Mouse (Mus musculus) cerebellum, adult 11-12 months (tissue): ENCODE results near the gene Sco1.
A peak's percentile ranks its signal among the peaks of the same experiment; 100 is the strongest.
"Not testable (repeated sequence)": the region's sequence is repeated elsewhere in the genome, so short reads cannot be mapped to it uniquely, and the experiment has no call there.

Experiments
- DNase-seq: peaks from one replicate; pipeline ENCODE4 v3.0.0; 2022

Gene Sco1

DNA sequence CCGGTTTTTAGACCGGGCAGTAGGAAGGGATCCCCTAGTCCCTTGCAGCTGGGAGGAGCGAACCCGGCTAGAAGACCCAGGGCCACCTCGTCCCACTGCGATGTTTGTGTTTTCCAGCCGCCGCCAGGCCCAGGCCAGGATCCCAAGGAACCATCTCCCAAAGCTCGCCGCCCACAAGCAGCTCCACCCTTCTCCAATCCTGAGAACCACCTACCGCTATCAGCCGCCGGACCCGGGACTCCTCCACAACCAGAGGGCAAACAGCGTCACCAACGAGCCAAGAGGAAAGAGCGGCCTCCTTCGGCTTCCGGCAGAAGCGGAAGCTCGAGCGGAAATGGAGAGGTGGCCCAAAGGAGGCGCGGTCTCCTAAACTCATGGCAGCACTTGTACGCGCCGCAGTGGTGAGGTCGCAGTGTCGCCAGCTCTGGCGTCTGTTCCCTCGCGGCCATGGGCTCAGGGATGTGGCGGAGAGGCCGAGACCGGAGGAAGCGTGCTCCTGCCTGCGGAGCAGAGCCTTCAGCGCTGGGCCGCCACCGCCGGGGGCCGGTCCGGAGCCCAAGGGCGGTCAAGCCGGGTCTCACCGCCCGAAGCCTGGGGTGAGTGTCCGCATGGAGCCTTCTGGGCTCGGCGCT is at the start of gene Sco1, which contains the start of gene Adprm:
Gene Sco1 (plus strand): TSS at position 350 of the 632 bp plus-strand sequence.
Gene Adprm (minus strand): TSS at position 274 of the 632 bp plus-strand sequence.
- DNase-seq: peak; percentile 84

DNA sequence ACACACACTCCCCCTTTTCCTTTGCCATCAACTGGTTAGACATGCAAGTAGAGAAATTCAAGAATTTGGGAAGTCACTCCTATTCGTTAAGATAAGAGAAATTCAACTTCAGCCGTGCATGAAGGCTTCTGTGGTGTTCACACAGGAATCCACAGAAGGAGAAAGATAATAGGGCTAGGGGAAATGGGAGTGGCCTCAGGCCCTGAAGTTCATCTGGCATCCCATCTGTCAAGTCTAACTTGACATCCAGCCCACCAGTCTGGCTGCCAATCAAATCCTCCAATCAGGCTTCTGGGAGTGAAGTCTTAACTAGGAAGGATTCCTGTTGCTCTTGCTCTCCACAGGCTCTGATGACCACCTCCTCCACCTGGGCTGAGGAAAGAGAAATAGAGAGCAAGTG is 49.6 kb upstream of the Sco1 start:
- DNase-seq: no peak

DNA sequence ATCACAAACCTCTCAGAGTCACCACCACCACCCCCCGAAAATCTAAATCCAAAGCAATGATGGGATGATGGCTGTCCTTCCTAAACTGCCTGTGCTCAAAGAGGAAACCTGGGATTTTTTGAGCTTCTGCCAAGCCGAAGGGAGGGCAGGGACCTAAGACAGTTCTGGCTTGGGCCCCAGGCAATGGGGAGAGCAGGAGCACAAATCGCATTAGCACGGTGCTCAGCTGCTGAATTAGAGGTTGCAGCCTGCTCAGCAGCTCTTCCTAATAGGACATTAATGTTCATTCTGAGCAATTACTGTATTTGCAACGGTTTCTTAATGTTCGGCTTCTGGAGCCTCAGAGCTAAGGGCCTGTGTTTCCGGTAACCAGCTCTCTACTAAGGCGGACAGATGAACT is 44.5 kb upstream of the Sco1 start:
- DNase-seq: no peak

DNA sequence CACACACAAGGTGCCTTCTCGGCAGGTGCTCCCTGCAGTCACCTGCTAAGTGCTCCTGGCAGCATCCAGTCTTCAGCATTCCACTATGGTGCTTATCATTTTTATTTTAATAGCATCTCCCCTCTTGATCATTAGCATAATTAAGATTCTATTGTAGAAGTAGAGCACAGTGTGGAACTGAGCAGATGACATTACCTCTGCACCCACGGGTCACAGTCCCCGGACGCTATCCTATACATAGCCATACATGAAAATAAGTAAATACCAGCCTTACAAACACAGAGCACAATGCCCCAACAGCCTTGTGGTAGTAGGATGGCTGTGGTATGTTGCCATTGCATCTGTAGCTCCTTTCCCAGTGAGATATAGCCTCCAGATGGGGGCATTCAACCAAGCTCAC is 43.9 kb upstream of the Sco1 start:
- no peak for DNase-seq

DNA sequence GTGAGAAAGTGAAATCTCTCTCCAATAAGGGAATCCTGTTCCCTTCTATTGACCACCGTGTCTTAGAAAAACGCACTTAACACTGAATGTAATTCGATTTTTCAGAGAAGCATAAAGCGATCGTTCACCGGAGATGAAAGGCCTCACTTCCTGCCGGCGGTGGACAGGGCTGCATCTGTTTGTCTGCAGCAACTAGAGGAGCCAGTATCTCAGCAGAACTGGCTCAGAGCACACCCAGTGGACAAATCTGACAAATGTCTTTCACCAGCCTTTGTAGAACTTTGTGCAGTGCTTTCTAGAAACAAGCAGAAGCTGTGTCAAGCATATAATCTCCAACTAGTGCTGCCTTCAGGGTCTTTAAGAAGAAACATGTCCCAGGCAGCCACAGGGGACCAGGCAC is 42.0 kb upstream of the Sco1 start:
- DNase-seq: no peak

DNA sequence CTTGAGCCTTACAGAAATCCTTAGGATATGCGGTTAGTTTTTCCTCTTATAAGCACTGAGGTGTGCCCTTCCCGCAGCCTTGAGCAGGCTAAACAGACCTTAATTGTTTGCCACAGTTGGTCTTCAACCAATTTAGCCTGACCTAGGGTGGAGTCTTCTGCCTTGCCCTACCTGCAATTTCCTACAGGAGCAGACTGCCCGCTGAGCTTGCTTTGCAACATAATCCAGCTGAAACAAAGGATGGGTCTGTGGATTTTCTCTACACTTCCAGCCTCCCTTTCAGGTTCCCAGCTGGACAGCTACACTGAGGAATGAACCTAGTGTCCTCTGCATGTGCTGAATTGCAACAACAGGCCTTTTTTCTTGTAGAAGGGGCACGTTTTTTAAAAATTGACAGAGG is 40.8 kb upstream of the Sco1 start:
- no peak for DNase-seq

DNA sequence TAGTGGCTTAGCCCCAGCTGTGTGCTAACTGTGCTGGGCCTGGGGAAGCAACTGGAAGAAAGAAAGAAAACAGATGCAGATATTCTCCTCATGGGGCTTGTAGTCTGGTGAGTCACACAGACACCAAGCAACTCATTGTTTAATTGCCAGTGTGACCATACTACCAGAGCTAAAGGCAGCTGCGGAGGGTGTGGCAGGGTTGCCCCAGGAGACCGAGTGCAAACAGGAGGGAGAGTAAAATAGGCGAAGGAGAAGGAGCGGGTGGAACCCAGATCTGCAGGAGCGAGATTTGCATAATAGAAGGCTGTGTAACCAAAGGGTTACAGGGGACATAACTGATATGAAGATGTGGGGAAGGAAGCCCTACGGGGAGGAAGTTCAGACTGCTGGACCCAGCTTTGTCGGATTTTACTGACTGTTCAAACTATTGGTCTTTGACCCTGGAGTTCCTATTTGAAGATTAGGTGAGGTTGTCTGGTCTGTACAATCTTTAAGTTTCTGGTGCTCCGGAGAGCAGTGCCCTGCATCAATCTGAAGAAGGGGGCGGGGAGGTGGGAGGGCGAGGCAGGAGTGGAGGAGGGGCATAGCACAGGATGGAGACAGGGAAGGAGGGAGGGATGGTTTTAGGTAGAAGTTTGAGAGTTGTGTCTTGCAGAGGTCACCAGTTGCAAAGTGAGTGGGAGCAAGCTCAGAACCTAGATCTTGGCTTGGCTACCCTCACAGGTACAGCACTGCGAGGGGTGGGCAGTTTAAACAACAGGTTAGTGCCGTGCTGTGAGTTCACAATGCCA is 34.5 kb upstream of the Sco1 start:
- no peak for DNase-seq

DNA sequence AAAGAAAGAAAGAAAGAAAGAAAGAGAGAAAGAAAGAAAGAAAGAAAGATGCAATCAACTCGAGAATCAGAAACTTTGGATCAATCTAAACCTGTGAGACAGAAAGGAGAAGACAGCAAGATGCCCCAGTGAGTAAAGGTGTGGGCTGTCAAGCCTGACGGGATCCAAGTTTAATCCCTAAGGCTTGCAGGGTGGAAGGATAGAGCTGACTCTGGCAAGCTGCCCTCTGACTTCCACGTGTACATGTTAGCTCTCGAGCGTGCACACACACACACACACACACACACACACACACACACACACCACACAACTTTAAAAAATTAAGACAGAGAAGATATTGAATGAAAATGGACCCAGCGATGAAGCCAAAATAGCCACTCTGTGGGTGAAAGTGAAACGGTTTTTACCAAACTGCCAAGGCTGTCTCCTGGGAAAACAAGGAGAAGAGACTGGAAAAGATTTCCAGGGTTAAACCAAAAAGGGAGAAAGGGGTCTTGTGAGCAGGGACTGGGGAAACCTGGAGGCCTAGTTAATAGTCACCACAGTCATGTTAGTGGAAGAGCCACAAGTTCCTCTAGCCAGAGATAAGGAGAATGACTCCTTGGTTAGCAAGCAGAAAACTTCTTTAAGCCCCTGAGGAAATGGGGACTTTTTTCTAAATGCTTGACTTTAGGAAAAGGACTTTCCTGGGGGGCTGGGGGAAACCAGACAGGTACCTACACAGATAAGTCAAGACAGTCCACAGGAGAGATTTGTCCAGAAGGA is 32.6 kb upstream of the Sco1 start:
- DNase-seq: no peak

DNA sequence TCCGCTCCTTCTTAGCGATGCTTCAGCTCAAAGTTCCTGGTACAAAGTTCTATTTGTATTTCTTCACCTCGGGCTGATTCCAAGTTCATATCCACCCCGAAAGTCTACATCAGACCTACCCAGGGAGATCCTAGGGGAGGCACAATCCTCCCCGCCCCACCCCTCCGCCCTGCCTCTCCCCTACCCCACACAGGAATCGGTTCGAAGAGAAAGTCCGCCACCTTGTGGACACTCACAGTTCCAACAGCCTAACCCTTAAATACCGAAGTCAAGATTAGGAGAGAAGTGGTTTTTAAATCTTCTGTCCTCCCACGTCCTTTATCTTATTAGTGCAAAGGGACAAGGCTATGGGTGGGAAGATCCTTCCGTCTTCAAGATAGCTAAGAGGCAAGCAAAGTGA is 31.5 kb upstream of the Sco1 start:
- peak; percentile 39 for DNase-seq

DNA sequence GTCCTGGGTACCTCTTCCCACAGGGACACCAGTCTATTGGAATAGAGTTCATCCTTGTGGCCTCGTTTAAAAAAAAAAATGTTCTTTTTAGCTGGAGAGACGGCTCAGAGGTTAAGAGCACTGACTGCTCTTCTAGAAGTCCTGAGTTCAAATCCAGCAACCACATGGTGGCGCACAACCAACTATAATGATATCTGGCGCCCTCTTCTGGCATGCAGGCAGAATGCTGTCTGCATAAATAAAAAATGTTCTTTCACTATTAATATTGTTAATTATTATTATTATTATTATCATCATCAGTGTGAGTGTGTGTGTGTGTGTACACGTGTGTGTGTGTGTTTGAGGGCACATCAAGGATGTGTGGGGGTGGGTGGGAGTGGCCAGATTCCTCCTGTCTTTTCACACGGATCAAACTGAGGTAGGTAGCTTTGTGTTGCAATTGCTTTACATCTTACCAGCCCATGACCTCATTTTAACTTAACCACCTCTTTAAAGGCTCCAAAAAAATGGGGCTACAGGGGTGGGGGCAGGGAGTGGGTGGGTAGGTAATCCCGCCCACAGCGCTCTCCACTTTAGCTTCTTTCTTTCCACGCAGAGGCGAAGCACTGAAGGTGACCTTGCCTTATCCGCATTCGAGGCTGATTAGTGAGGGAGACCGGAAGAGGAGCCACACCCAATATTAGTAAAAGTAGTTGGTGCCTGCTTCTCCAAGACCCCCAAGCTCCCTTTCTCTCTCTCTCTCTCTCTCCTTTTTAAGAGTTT is 29.9 kb upstream of the Sco1 start:
- no peak for DNase-seq

DNA sequence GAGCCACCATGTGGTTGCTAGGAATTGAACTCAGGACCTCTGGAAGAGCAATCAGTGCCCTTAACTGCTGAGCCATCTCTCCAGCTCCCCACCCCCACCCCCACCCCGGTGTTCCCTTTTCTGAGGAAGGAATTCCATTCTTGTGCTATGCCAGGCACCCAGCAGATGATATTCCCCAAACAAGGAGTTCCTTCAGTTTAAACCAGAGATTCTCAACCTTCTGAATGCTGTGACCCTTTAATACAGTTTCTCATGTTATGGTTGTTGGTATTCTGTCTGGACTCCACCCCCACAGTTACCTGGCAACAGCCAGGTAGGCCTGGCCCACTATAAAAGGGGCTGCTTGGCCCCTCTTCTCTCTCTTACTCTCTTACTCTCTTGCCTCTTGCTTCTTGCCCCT is 29.3 kb upstream of the Sco1 start:
- not testable (repeated sequence) for DNase-seq

DNA sequence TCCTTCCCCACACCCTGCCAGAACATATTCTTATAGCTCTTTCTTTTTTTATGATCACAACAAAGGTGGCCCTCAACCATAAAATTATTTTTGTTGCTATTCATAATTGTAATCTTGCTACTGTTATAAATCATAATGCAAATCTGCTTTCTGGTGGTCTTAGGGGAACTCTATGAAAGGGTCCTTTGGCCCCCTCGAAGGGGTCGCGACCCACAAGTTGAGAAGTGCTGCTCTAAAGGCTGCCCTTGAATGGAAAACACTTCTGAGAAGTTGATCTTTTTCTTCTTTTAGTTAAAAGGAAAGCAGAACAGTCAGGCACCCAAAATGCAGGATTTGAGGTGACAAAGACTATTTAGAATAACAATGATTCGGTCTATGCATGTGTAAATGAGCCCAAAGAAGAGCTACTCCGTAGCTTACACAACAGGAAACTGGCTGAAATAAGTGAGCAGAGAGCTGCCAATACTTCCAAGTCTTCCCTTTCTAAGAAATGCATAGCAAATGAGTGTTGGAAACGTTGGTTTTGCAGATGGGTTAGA is 28.6 kb upstream of the Sco1 start:
- no peak for DNase-seq

DNA sequence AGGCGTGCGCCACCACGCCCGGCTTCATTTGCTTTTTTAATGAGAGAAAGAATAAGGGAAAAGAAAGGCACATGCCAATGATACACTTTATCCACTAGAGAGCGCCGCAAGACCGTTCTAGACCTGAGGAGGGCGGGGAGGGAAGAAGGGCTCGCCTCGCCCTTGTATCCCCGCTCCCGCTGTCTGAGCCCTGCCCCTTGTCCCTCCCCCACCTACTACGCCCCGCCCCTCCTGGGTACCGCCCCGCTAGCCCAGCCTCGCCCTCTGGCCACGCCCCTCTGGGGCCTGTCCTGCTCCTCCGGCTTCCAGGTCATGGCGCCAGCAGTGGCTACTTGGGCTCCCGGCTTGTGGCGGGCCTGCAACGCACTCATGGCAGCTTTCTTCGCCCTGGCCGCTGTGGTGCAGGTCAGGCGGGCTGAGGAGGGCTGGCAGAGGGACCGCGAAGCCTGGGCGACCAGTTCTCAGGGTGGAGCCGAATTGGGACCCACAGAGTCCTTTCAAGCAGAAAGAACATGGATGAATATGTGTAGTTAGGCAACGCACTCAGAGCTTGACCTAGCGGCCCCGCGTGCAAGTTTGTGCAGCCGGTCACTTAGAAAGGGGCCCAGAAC is 27.5 kb upstream of the Sco1 start, which contains the start of gene Tmem220:
Gene Tmem220 (plus strand): TSS at position 288 of the 611 bp plus-strand sequence.
- peak; percentile 90 for DNase-seq

DNA sequence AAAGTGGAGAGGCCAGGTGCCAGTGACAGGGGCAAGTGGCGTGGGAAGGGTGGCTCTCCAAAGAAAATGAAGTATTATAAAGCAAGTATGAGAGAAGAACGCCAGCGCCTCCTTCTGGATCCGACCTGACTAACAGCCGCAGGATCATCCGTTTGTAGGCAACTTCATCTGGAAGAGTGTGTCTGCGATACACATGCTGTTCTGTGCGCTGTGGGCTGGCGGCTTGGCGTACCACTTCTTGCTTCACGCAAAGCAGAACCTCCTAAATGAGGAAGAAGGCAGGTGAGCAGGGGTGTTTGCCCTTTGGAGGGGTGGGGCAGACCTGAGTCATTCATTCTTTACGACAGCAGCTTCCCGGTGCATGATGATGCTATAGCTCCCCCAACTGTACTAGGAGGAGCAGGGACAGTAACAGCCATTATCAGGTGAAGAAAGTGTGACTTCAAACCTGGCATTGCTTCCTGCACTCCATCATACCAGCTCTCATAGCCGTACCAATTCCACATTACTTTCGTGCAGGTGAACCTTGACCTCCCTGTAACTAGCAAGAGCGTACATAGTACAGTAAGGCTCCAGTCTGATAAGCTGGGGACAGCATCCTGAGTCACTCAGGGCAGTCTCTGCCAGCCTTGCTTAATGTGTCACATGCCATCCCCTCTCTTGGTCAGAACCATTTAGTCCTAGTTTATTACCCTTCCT is 21.4 kb upstream of the Sco1 start:
- no peak for DNase-seq

DNA sequence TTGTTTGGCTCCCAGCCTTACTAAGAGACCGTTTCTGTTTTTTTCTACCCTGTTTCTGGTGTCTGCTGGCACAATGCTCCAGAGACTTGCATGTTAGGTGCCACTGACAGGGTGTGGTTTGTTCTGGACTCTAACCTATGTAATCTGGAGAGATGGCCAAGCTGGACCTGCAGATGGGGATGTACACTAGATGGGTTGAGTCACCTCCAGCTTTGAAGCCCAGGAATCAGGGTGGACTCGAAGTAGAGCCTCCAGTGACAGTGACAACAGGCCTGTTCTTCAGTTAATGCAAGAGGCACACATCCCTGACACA is 20.9 kb upstream of the Sco1 start:
- DNase-seq: no peak

DNA sequence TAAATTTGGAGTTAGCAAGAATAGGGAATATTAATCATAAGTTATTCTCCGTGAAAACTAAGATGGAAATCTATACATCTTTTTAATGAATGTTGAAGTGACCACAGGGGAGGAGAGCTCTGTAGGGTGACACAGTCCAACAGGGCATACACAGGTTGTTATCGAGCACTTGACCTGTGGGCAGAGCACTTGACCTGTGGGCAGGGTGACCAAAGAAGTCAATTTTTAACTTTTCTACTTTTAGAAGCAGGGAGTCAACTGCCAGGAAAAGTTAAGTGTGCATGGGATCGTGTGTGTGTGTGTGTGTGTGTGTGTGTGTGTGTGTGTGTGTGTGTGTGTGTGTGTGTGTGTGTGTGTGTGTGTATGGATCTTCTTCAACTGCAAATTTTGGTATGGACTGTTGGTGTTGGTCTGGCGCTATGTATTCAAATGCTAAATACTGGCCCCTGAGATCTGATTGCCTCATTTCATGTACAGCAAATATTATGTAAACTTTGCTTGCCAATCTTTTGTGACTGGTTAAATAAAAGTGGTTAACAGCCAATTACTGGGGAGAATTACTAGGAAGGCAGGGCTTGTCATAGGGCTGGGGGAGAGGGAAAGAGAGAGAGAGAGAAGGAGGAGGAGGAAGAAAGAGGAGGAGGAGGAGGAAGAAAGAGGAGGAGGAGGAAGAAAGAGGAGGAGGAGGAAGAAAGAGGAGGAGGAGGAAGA is 17.5 kb upstream of the Sco1 start:
- no peak for DNase-seq

DNA sequence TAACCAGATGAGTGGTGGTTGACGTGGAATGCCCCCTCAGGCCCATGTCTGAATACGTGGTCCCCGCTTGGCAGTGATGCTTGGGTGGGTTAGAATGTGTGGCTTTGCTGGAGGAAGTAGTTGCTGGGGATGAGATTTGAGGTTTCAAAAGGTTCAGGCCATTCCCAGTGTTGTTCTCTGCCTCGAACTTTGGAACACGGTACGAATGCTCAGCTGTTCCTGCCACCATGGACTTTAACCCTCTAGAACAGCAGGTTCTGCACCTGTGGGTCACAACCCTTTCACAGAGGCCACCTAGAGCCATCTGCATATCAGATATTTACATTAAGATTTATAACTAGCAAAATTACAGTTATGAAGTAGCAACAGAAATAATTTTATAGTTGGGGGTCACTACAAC is 16.2 kb upstream of the Sco1 start:
- no peak for DNase-seq

DNA sequence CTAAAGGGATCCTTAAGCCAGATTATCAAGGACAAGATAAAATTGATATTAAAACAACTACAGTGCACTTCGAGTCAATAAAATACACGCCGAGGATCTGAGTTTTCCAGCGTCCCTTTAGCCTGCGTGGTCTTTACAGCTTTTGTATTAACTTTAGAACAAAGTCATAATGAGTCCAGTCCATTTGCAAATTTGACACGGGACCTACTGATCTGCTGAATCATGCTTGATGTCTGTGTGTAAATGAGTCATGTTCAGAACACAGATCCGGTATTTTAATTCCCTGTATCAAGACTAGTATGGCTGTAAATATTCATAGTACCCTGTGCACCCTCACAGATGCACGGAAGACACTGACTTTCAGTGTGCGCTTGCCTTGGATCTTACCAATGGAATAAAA is 15.6 kb upstream of the Sco1 start:
- no peak for DNase-seq

DNA sequence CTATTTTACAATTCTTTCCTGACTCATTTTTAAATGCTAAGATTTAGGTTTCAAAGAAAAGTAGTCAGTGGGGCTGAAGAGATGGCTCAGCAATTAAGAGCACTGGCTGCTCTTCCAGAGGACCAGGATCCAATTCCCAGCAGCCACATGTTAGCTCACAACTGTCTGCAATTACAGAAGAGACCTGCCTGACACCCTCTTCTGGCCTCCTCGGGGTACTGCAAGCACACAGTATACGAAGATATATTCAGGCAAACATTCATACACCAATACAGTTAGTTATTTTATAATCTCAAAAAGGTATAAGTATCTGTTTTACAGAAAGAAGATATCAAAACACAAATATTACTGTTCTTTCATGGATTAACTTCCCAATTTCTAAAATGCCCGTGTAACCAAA is 12.7 kb upstream of the Sco1 start:
- DNase-seq: no peak

DNA sequence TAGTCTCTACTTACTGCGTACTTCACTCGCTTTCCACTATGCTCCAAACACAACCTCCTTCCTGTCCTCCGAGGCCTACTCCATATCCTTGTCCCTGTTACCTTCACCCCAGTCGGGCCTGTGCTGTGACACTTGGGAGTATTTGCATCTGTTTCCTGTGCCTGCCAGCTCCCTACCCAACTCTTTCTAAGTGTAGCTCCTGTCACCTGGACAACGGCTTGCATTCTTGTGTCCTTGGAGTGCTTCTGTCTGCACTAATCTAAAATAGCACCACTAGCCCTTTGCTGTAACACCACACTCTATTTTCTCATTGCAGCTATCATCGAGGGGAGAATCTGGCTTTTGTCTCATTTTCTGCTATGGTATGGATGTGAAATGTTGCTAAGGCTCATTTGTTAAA is 12.0 kb upstream of the Sco1 start:
- DNase-seq: no peak

DNA sequence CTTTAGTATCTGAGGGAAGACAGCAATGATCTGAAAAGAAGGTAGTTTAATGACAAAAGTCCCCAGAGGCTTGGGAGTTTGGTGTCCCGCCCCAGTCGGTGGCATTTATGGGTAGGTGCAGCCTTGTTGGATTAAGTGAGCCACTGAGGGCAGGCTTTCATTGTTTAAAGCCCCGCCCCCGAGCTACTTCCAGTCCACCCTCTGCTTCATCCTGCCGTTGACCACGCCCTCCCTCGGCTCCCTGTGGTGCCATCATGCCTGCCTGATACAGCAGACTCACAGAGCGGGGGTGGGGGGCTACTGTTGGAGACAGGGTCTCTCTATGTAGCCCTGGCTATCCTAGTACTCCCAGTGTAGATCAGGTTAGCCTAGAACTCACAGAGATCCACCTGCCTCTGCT is 9.5 kb upstream of the Sco1 start:
- no peak for DNase-seq
